Mouse (Mus musculus): ENCODE data around the gene Umad1. TPM values are rescaled to one million over a fixed set of nuclear protein-coding genes. Genes with fewer than 3 reads are reported as not detected.
A peak's percentile ranks its signal among the peaks of the same experiment; 100 is the strongest.

Gene Umad1
- polyA plus RNA-seq, 1 experiment from 2014 or later, result 30.0 TPM

DNA sequence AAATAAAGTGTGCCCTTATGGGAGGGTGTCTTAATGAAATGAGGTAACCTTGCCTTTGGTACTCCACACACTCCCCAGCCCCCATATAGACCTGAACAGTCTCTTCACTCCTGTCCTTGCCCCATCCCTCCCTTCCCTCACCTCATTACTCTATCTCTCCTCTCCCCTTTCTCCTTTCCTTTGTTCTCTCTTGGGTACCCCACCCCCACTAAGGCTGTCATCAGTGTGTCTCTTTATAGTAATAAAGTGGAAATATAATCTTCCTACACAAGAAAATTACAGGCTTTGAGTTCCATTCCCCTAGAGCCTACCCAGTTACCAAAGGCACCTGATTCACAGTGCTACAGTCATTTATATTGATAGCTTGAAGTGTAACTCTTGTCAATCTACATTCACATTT is 135.0 kb downstream of the Umad1 start:
- no peaks in the 10 kb centered on the region for H3K9me3 ChIP-seq (replicated peaks; ENCODE audit: control insufficient read depth, low read length)
- ATAC-seq (ENCODE audit: insufficient read depth, low FRiP score), result no peak
- H3K4me2 ChIP-seq (ENCODE audit: low read depth, low read length), result no peak overlapping the region

DNA sequence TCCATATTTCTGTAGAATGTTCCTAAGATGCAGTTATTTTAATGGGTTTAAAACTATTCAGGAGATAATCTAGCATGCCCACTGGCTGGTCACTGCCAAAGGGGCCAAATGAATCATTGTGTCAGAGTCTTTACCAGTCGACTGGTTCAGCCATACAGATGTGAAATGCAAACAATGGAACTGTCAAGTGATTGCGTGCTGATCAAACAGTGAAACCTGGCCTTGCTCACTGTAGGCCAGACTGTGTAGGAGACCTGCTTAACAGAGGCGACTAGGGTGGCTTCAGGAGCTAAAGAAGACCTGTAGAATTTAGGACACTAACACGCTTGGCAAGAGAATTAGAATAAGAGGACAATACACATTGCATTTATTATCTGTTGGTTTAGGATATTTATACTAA is 136.0 kb downstream of the Umad1 start:
- Histone ChIP-seq H3K9ac (ENCODE audit: low read length) (no peak overlapping the region), H3K27ac (ENCODE audit: low read length) (no peak overlapping the region), H3K36me3 (ENCODE audit: control insufficient read depth, insufficient read depth, low read length) (no peaks in the 10 kb centered on the region), H3K4me2 (ENCODE audit: low read depth, low read length) (no peak overlapping the region), H3K4me1 (ENCODE audit: control insufficient read depth, insufficient read depth, low read length) (0 out of 2 replicates have a peak, but pooled peaks cover 2% of the 10 kb centered on the region), H3K4me3 (replicated peaks; ENCODE audit: low read length) (no peak overlapping the region), H3K27me3 (ENCODE audit: control insufficient read depth, insufficient read depth, low read length) (no peaks in the 10 kb centered on the region), H3K9me3 (replicated peaks; ENCODE audit: control insufficient read depth, low read length) (no peaks in the 10 kb centered on the region)
- 40% methylated on average over 4 of the region's 4 CpGs for WGBS
- ATAC-seq (ENCODE audit: insufficient read depth, low FRiP score), result no peak

More for the DNA sequence above, 135.0 kb downstream of the Umad1 start:
- H3K4me1 ChIP-seq (ENCODE audit: control insufficient read depth, insufficient read depth, low read length), result 0 out of 2 replicates have a peak, but pooled peaks cover 2% of the 10 kb centered on the region
- H3K27ac ChIP-seq (ENCODE audit: low read length), result no peak overlapping the region
- H3K4me3 ChIP-seq (replicated peaks; ENCODE audit: low read length), result no peak overlapping the region
- H3K36me3 ChIP-seq (ENCODE audit: control insufficient read depth, insufficient read depth, low read length), result no peaks in the 10 kb centered on the region
- no peak overlapping the region for H3K9ac ChIP-seq (ENCODE audit: low read length)
- H3K27me3 ChIP-seq (ENCODE audit: control insufficient read depth, insufficient read depth, low read length), result no peaks in the 10 kb centered on the region

GRCm38 (mm10) chr6:8397252-8397651 is 138.2 kb downstream of the Umad1 start:
- 85% methylated on average over 7 of the region's 7 CpGs for WGBS

DNA sequence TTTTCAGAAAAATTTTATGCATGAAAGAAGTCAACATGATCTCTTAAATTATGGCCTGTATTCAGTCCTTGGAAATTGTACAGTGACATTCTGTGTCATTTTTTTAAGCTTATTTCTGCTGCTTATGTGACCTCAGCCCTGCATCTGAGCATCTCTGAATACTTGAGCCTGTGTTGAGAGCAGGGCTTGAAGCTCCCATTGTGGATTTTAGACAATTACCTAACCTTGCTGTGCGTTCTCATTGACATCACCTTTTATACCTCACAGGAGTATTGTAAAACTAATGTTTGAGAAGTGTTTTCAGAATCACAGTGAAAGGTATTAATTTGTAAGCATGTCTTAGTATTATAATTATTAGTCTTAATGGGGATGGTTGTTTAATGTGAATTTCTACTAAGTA is 140.6 kb downstream of the Umad1 start:
- H3K9me3 ChIP-seq (replicated peaks; ENCODE audit: control insufficient read depth, low read length), result no peaks in the 10 kb centered on the region
- ATAC-seq (ENCODE audit: insufficient read depth, low FRiP score), result no peak
- H3K9ac ChIP-seq (ENCODE audit: low read length), result no peak overlapping the region
- H3K4me2 ChIP-seq (ENCODE audit: low read depth, low read length), result no peak overlapping the region
- WGBS, result 93% methylated on average over 1 of the region's 1 CpGs
- no peak overlapping the region for H3K4me3 ChIP-seq (replicated peaks; ENCODE audit: low read length)
- H3K27ac ChIP-seq (ENCODE audit: low read length), result no peak overlapping the region
- no peaks in the 10 kb centered on the region for H3K27me3 ChIP-seq (ENCODE audit: control insufficient read depth, insufficient read depth, low read length)
- no peaks in the 10 kb centered on the region for H3K4me1 ChIP-seq (ENCODE audit: control insufficient read depth, insufficient read depth, low read length)
- no peaks in the 10 kb centered on the region for H3K36me3 ChIP-seq (ENCODE audit: control insufficient read depth, insufficient read depth, low read length)

More at GRCm38 (mm10) chr6:8397252-8397651, 138.2 kb downstream of the Umad1 start:
- no peak overlapping the region for H3K4me3 ChIP-seq (replicated peaks; ENCODE audit: low read length)
- H3K27ac ChIP-seq (ENCODE audit: low read length), result no peak overlapping the region
- no peaks in the 10 kb centered on the region for H3K9me3 ChIP-seq (replicated peaks; ENCODE audit: control insufficient read depth, low read length)
- H3K27me3 ChIP-seq (ENCODE audit: control insufficient read depth, insufficient read depth, low read length), result no peaks in the 10 kb centered on the region
- H3K36me3 ChIP-seq (ENCODE audit: control insufficient read depth, insufficient read depth, low read length), result no peaks in the 10 kb centered on the region
- 0 out of 2 replicates have a peak, but pooled peaks cover 2% of the 10 kb centered on the region for H3K4me1 ChIP-seq (ENCODE audit: control insufficient read depth, insufficient read depth, low read length)
- no peak overlapping the region for H3K9ac ChIP-seq (ENCODE audit: low read length)
- H3K4me2 ChIP-seq (ENCODE audit: low read depth, low read length), result no peak overlapping the region
- no peak for ATAC-seq (ENCODE audit: insufficient read depth, low FRiP score)

DNA sequence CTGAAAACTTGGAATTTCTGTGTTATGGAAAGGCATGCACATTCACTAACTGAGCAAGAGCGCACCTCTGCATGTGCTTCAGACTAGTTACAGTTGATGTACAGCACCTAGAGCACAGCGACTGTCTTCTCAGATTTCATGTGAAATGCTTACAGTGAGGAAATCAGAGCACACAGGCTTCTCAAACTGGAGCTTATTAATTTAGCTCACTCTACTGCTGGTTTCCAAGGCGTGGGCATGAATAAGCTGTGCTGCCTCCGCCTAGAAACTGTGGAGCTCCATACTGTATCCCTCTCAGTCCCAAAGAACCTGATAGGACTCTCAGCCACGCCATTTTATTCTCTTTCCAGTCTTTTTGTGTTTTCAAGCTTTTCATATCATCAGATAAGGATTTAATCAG is 144.0 kb downstream of the Umad1 start:
- Histone ChIP-seq H3K9ac (ENCODE audit: low read length) (no peak overlapping the region), H3K36me3 (ENCODE audit: control insufficient read depth, insufficient read depth, low read length) (no peaks in the 10 kb centered on the region), H3K4me3 (replicated peaks; ENCODE audit: low read length) (no peak overlapping the region), H3K9me3 (replicated peaks; ENCODE audit: control insufficient read depth, low read length) (no peaks in the 10 kb centered on the region), H3K27me3 (ENCODE audit: control insufficient read depth, insufficient read depth, low read length) (no peaks in the 10 kb centered on the region), H3K4me2 (ENCODE audit: low read depth, low read length) (no peak overlapping the region), H3K27ac (ENCODE audit: low read length) (no peak overlapping the region), H3K4me1 (ENCODE audit: control insufficient read depth, insufficient read depth, low read length) (no peaks in the 10 kb centered on the region)
- 90% methylated on average over 5 of the region's 5 CpGs for WGBS
- no peak for ATAC-seq (ENCODE audit: insufficient read depth, low FRiP score)

DNA sequence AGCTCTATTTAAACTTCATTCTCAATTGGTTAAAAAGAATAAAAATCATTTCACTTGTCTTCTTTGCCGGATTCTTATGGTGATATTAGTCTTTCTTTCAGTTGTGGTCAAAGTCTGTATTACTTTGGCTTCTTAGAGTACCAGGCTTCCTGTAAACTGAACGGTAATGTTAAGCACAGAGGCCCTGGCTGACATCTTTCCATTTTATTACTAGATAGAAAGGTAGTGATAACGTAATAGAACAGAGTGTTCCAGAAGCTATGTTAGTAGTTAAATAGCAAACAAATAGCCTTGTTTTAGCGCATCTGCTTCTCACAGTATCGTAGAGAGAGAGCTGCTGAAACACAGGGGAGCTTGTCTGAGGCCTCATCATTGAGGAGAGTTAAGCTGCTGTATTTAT is 146.8 kb downstream of the Umad1 start:
- Histone ChIP-seq H3K36me3 (ENCODE audit: control insufficient read depth, insufficient read depth, low read length) (no peaks in the 10 kb centered on the region), H3K4me1 (ENCODE audit: control insufficient read depth, insufficient read depth, low read length) (no peaks in the 10 kb centered on the region), H3K4me3 (replicated peaks; ENCODE audit: low read length) (no peak overlapping the region), H3K4me2 (ENCODE audit: low read depth, low read length) (no peak overlapping the region), H3K27me3 (ENCODE audit: control insufficient read depth, insufficient read depth, low read length) (no peaks in the 10 kb centered on the region), H3K27ac (ENCODE audit: low read length) (no peak overlapping the region), H3K9ac (ENCODE audit: low read length) (no peak overlapping the region), H3K9me3 (replicated peaks; ENCODE audit: control insufficient read depth, low read length) (no peaks in the 10 kb centered on the region)
- WGBS, result 87% methylated on average over 5 of the region's 5 CpGs
- ATAC-seq (ENCODE audit: insufficient read depth, low FRiP score), result no peak

- H3K9ac ChIP-seq (ENCODE audit: low read length), result no peak overlapping the region
- H3K27me3 ChIP-seq (ENCODE audit: control insufficient read depth, insufficient read depth, low read length), result no peaks in the 10 kb centered on the region
- ATAC-seq (ENCODE audit: insufficient read depth, low FRiP score), result no peak
- no peak overlapping the region for H3K4me2 ChIP-seq (ENCODE audit: low read depth, low read length)
- no peaks in the 10 kb centered on the region for H3K9me3 ChIP-seq (replicated peaks; ENCODE audit: control insufficient read depth, low read length)
- no peak overlapping the region for H3K27ac ChIP-seq (ENCODE audit: low read length)
- WGBS, result 73% methylated on average over 2 of the region's 2 CpGs
- H3K4me1 ChIP-seq (ENCODE audit: control insufficient read depth, insufficient read depth, low read length), result no peaks in the 10 kb centered on the region
- no peak overlapping the region for H3K4me3 ChIP-seq (replicated peaks; ENCODE audit: low read length)
- no peaks in the 10 kb centered on the region for H3K36me3 ChIP-seq (ENCODE audit: control insufficient read depth, insufficient read depth, low read length)
Observed at GRCm38 (mm10) chr6:8408332-8408731, 149.2 kb downstream of the Umad1 start.

- H3K4me2 ChIP-seq (ENCODE audit: low read depth, low read length), result no peak overlapping the region
- no peaks in the 10 kb centered on the region for H3K9me3 ChIP-seq (replicated peaks; ENCODE audit: control insufficient read depth, low read length)
- no peaks in the 10 kb centered on the region for H3K4me1 ChIP-seq (ENCODE audit: control insufficient read depth, insufficient read depth, low read length)
- H3K4me3 ChIP-seq (replicated peaks; ENCODE audit: low read length), result no peak overlapping the region
- 93% methylated on average over 4 of the region's 4 CpGs for WGBS
- no peak for ATAC-seq (ENCODE audit: insufficient read depth, low FRiP score)
- H3K9ac ChIP-seq (ENCODE audit: low read length), result no peak overlapping the region
- no peak overlapping the region for H3K27ac ChIP-seq (ENCODE audit: low read length)
- no peaks in the 10 kb centered on the region for H3K36me3 ChIP-seq (ENCODE audit: control insufficient read depth, insufficient read depth, low read length)
- no peaks in the 10 kb centered on the region for H3K27me3 ChIP-seq (ENCODE audit: control insufficient read depth, insufficient read depth, low read length)
Observed at GRCm38 (mm10) chr6:8409865-8410264, 150.8 kb downstream of the Umad1 start.

DNA sequence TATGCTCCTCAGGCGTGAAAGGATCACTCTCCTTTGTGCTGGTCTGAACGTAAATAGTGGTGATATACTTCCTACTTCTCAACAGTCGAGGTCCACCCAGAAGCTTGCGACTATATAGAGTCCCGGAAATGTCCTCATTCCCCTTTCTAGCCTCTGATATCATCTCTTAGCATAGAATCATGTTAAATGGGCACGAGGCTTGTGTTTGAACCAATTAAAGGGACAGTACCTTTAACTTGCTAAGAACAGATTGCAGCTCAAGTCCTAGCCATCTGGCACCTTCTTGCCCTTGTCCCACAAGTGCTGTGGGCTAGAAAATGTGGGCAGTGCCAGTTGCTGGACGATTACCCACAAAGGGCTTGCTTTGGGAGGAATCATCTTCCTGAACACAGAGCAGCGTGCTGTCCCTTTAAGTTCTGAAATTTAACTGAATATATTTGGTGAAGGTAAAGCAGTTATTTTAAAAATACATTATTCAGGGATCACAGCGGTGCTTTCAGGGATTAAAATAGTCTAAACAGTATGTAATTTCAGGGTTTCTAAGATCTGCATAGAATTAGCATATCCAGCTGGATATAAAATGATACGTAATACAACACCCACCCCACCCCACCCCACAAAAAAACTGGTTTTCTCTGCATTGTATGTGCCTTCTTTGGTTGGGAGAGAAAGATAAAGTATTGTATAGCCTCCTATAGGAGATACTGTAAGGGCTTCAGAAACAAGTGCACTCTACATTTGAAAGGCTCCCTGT is 153.9 kb downstream of the Umad1 start:
- WGBS, result 67% methylated on average over 10 of the region's 10 CpGs
- Histone ChIP-seq H3K4me2 (ENCODE audit: low read depth, low read length) (no peak overlapping the region), H3K9ac (ENCODE audit: low read length) (no peak overlapping the region), H3K36me3 (ENCODE audit: control insufficient read depth, insufficient read depth, low read length) (no peaks in the 10 kb centered on the region), H3K9me3 (replicated peaks; ENCODE audit: control insufficient read depth, low read length) (no peaks in the 10 kb centered on the region), H3K4me3 (replicated peaks; ENCODE audit: low read length) (no peak overlapping the region), H3K27me3 (ENCODE audit: control insufficient read depth, insufficient read depth, low read length) (no peaks in the 10 kb centered on the region), H3K27ac (ENCODE audit: low read length) (no peak overlapping the region), H3K4me1 (ENCODE audit: control insufficient read depth, insufficient read depth, low read length) (no peaks in the 10 kb centered on the region)
- ATAC-seq (ENCODE audit: insufficient read depth, low FRiP score), result peak; percentile 17; the same call in 1 of the 2 replicates

All from stomach, embryonic 16.5 days (tissue).